Mouse (Mus musculus) cortical plate, adult 2 months (tissue): ENCODE results near the gene Myo7a.

ENCODE experiments used
- CTCF ChIP-seq: fragments of 200-500 bp; IDR thresholded peaks from 2 replicates; pipeline ENCODE4 v1.5.1; 2011; ENCODE audit warnings: mild to moderate bottlenecking, control low read depth, low read length; ENCODE audit not compliant: insufficient read depth; ENCODE audit errors: extremely low read depth
- POLR2A ChIP-seq: fragments of 200-500 bp; IDR thresholded peaks from 2 replicates; pipeline ENCODE4 v1.6.1; 2011; ENCODE audit warnings: mild to moderate bottlenecking, low read length, control low read depth; ENCODE audit not compliant: insufficient read depth; ENCODE audit errors: extremely low read depth

GRCm38 (mm10) chr7:98048101-98048824 is 71.1 kb downstream of the Myo7a start:
- TF ChIP-seq POLR2A (no peak), CTCF (no peak)
